Mouse (Mus musculus) MEL (cell line): Measurements from ENCODE around the gene Fut8. TPM values are rescaled to one million over a fixed set of nuclear protein-coding genes. Genes with fewer than 3 reads are reported as not detected.

ENCODE experiments used
- DNase-seq: peaks from one replicate; pipeline ENCODE4 v3.0.0; 2011; ENCODE audit warnings: low read depth, low spot score
- H3K27ac ChIP-seq: 2 replicates; pipeline ENCODE4 v1.5.1; 2012; ENCODE audit warnings: low read depth, mild to moderate bottlenecking, control low read depth, low read length, moderate library complexity; ENCODE audit not compliant: control insufficient read depth
- H3K27me3 ChIP-seq, 2 experiments: fragments of 150-350 bp in 1 of 2; sonication (generic) in 1 of 2; 2 replicates each; pipeline ENCODE4 v1.6.1; 2012; ENCODE audit warnings: low read length in 2 of 2, mild to moderate bottlenecking in 2 of 2, improper control_type of control experiment in 1 of 2, moderate library complexity in 1 of 2; ENCODE audit not compliant: insufficient read depth in 2 of 2, control insufficient read depth in 1 of 2
- H3K36me3 ChIP-seq, 2 experiments: 2 replicates each; pipeline ENCODE4 v1.6.1; 2012 to 2014; ENCODE audit warnings: low read length in 2 of 2, improper control_type of control experiment in 1 of 2, inconsistent platforms in 1 of 2, mild to moderate bottlenecking in 1 of 2; ENCODE audit not compliant: insufficient read depth in 2 of 2, control insufficient read depth in 1 of 2
- H3K4me1 ChIP-seq, 2 experiments: fragments of 150-350 bp in 1 of 2; sonication (generic) in 1 of 2; 2 replicates each; pipeline ENCODE4 v1.6.1; 2012; ENCODE audit warnings: low read length in 2 of 2, improper control_type of control experiment in 1 of 2, mild to moderate bottlenecking in 1 of 2; ENCODE audit not compliant: insufficient read depth in 2 of 2, control insufficient read depth in 1 of 2
- H3K4me3 ChIP-seq, 2 experiments: fragments of 150-350 bp in 1 of 2; sonication (generic) in 1 of 2; 2 replicates each; pipeline ENCODE4 v1.5.1; 2012; ENCODE audit warnings: low read depth in 2 of 2, low read length in 2 of 2, mild to moderate bottlenecking in 2 of 2, moderate library complexity in 2 of 2, control low read depth in 1 of 2, improper control_type of control experiment in 1 of 2; ENCODE audit not compliant: control insufficient read depth in 1 of 2, insufficient read depth in 1 of 2
- H3K79me2 ChIP-seq: 2 replicates; pipeline ENCODE4 v1.6.1; 2012; ENCODE audit warnings: mild to moderate bottlenecking, low read length, moderate library complexity; ENCODE audit not compliant: control insufficient read depth, poor library complexity, insufficient read depth
- H3K9ac ChIP-seq: 2 replicates; pipeline ENCODE4 v1.6.1; 2012; ENCODE audit warnings: low read depth, mild to moderate bottlenecking, control low read depth, low read length, moderate library complexity; ENCODE audit not compliant: control insufficient read depth, poor library complexity, severe bottlenecking
- H3K9me3 ChIP-seq: fragments of 150-350 bp; sonication (generic); replicated peaks from 2 replicates; pipeline ENCODE4 v1.6.1; 2012; ENCODE audit warnings: mild to moderate bottlenecking, low read length, improper control_type of control experiment, moderate library complexity; ENCODE audit not compliant: insufficient read depth
- CHD1 ChIP-seq: IDR thresholded peaks from 2 replicates; pipeline ENCODE4 v1.6.1; 2012; ENCODE audit warnings: low read depth, mild to moderate bottlenecking, inconsistent platforms, low read length, improper control_type of control experiment
- CTCF ChIP-seq, 3 experiments: IDR thresholded peaks in 2 of 3; conservative IDR thresholded peaks in 1 of 3; 2 replicates each; pipeline ENCODE4 v1.5.1; 2011 to 2012; ENCODE audit warnings: low read length in 3 of 3, low read depth in 2 of 3, mild to moderate bottlenecking in 2 of 3, improper control_type of control experiment in 1 of 3, inconsistent platforms in 1 of 3, mixed read lengths in 1 of 3, moderate library complexity in 1 of 3; ENCODE audit not compliant: control insufficient read depth in 1 of 3, insufficient read depth in 1 of 3, poor library complexity in 1 of 3, severe bottlenecking in 1 of 3
- E2F4 ChIP-seq: IDR thresholded peaks from 2 replicates; pipeline ENCODE4 v1.6.1; 2011; ENCODE audit warnings: low read depth, low read length, improper control_type of control experiment, borderline replicate concordance
- EP300 ChIP-seq, 2 experiments: IDR thresholded peaks; 2 replicates each; pipeline ENCODE4 v1.6.1; 2011; ENCODE audit warnings: improper control_type of control experiment in 2 of 2, low read length in 2 of 2, low read depth in 1 of 2, mild to moderate bottlenecking in 1 of 2
- ETS1 ChIP-seq: IDR thresholded peaks from 2 replicates; pipeline ENCODE4 v1.6.1; 2012; ENCODE audit warnings: low read depth, mild to moderate bottlenecking, inconsistent platforms, low read length, improper control_type of control experiment, moderate library complexity
- GATA1 ChIP-seq: IDR thresholded peaks from 2 replicates; pipeline ENCODE4 v1.6.1; 2011; ENCODE audit warnings: low read depth, low read length, improper control_type of control experiment
- HCFC1 ChIP-seq: IDR thresholded peaks from 2 replicates; pipeline ENCODE4 v1.6.1; 2012; ENCODE audit warnings: low read depth, mild to moderate bottlenecking, inconsistent platforms, low read length, improper control_type of control experiment, moderate library complexity
- JUND ChIP-seq: IDR thresholded peaks from 2 replicates; pipeline ENCODE4 v1.6.1; 2011; ENCODE audit warnings: low read depth, mild to moderate bottlenecking, improper control_type of control experiment, low read length
- MAFK ChIP-seq: IDR thresholded peaks from 2 replicates; pipeline ENCODE4 v1.6.1; 2011; ENCODE audit warnings: low read depth, mild to moderate bottlenecking, low read length, improper control_type of control experiment, borderline replicate concordance
- MAX ChIP-seq: IDR thresholded peaks from 2 replicates; pipeline ENCODE4 v1.6.1; 2011; ENCODE audit warnings: low read length, improper control_type of control experiment
- MEF2A ChIP-seq: IDR thresholded peaks from 2 replicates; pipeline ENCODE4 v1.6.1; 2014; ENCODE audit warnings: low read depth, mild to moderate bottlenecking, inconsistent platforms, low read length, improper control_type of control experiment; ENCODE audit not compliant: poor library complexity, insufficient replicate concordance, severe bottlenecking; ENCODE audit errors: extremely low read depth
- MYB ChIP-seq: IDR thresholded peaks from 2 replicates; pipeline ENCODE4 v1.6.1; 2011; ENCODE audit warnings: mild to moderate bottlenecking, low read depth, low read length, improper control_type of control experiment
- MYC ChIP-seq: IDR thresholded peaks from 2 replicates; pipeline ENCODE4 v1.6.1; 2011; ENCODE audit warnings: low read depth, mild to moderate bottlenecking, low read length, improper control_type of control experiment, moderate library complexity
- NELFE ChIP-seq: IDR thresholded peaks from 2 replicates; pipeline ENCODE4 v1.6.1; 2011; ENCODE audit warnings: low read depth, low read length, improper control_type of control experiment
- NRF1 ChIP-seq: IDR thresholded peaks from 2 replicates; pipeline ENCODE4 v1.6.1; 2014; ENCODE audit warnings: low read depth, mild to moderate bottlenecking, inconsistent platforms, low read length, improper control_type of control experiment, moderate library complexity; ENCODE audit not compliant: poor library complexity, insufficient read depth, severe bottlenecking
- POLR2A ChIP-seq, 2 experiments: IDR thresholded peaks; 2 replicates each; pipeline ENCODE4 v1.6.1; 2011 to 2012; ENCODE audit warnings: low read length in 2 of 2, mild to moderate bottlenecking in 2 of 2, control low read depth in 1 of 2, improper control_type of control experiment in 1 of 2, low read depth in 1 of 2, moderate library complexity in 1 of 2; ENCODE audit not compliant: control insufficient read depth in 1 of 2, insufficient read depth in 1 of 2, poor library complexity in 1 of 2
- POLR2AphosphoS5 ChIP-seq: IDR thresholded peaks from 2 replicates; pipeline ENCODE4 v1.6.1; 2012; ENCODE audit warnings: low read depth, borderline replicate concordance, mild to moderate bottlenecking, inconsistent platforms, low read length, moderate library complexity, mixed read lengths
- RAD21 ChIP-seq: IDR thresholded peaks from 2 replicates; pipeline ENCODE4 v1.6.1; 2011; ENCODE audit warnings: mild to moderate bottlenecking, low read depth, low read length, improper control_type of control experiment
- RCOR1 ChIP-seq: IDR thresholded peaks from 2 replicates; pipeline ENCODE4 v1.6.1; 2012; ENCODE audit warnings: low read depth, mild to moderate bottlenecking, inconsistent platforms, low read length, improper control_type of control experiment
- SIN3A ChIP-seq: IDR thresholded peaks from 2 replicates; pipeline ENCODE4 v1.6.1; 2012; ENCODE audit warnings: low read length, improper control_type of control experiment, inconsistent platforms
- SMC3 ChIP-seq: IDR thresholded peaks from 2 replicates; pipeline ENCODE4 v1.6.1; 2011; ENCODE audit warnings: low read depth, low read length, improper control_type of control experiment
- TBP ChIP-seq: IDR thresholded peaks from 2 replicates; pipeline ENCODE4 v1.8.0; 2011; ENCODE audit warnings: low read depth, low read length, improper control_type of control experiment
- TCF12 ChIP-seq: IDR thresholded peaks from 2 replicates; pipeline ENCODE4 v1.6.1; 2014; ENCODE audit warnings: low read depth, mild to moderate bottlenecking, inconsistent platforms, low read length, improper control_type of control experiment, moderate library complexity
- UBTF ChIP-seq: IDR thresholded peaks from 2 replicates; pipeline ENCODE4 v1.6.1; 2012; ENCODE audit warnings: low read depth, mild to moderate bottlenecking, inconsistent platforms, low read length, improper control_type of control experiment, moderate library complexity, borderline replicate concordance; ENCODE audit not compliant: insufficient read depth
- USF1 ChIP-seq: IDR thresholded peaks from 2 replicates; pipeline ENCODE4 v1.6.1; 2014; ENCODE audit warnings: low read depth, mild to moderate bottlenecking, inconsistent platforms, low read length, improper control_type of control experiment, moderate library complexity
- USF2 ChIP-seq, 2 experiments: IDR thresholded peaks; 2 replicates each; pipeline ENCODE4 v1.6.1; 2011 to 2012; ENCODE audit warnings: improper control_type of control experiment in 2 of 2, low read length in 2 of 2, borderline replicate concordance in 1 of 2, inconsistent platforms in 1 of 2, low read depth in 1 of 2, mild to moderate bottlenecking in 1 of 2; ENCODE audit not compliant: insufficient read depth in 1 of 2
- ZC3H11A ChIP-seq: IDR thresholded peaks from 2 replicates; pipeline ENCODE4 v1.6.1; 2012; ENCODE audit warnings: low read depth, mild to moderate bottlenecking, inconsistent platforms, low read length, improper control_type of control experiment
- ZKSCAN1 ChIP-seq: IDR thresholded peaks from 2 replicates; pipeline ENCODE4 v1.6.1; 2012; ENCODE audit warnings: low read depth, mild to moderate bottlenecking, inconsistent platforms, low read length, improper control_type of control experiment, moderate library complexity
- ZMIZ1 ChIP-seq: IDR thresholded peaks from 2 replicates; pipeline ENCODE4 v1.6.1; 2012; ENCODE audit warnings: low read depth, mild to moderate bottlenecking, inconsistent platforms, low read length, improper control_type of control experiment, moderate library complexity
- ZNF384 ChIP-seq: IDR thresholded peaks from 2 replicates; pipeline ENCODE4 v1.6.1; 2012; ENCODE audit warnings: low read depth, mild to moderate bottlenecking, inconsistent platforms, low read length, improper control_type of control experiment
- polyA plus RNA-seq, 2 experiments: library from polyadenylated mRNA; stranded (reverse) in 1 of 2; unstranded in 1 of 2; fragments of >175 nt in 1 of 2; fragments of >200 nt in 1 of 2; gene quantifications; 2 replicates each; pipeline versions ENCODE4 v1.2.1 to v1.2.4; 2012; ENCODE audit warnings: low replicate concordance in 2 of 2, low read depth in 1 of 2; ENCODE audit not compliant: insufficient read length in 2 of 2, insufficient read depth in 1 of 2, missing spikeins in 1 of 2
- total RNA-seq: library from RNA; depleted of rRNA; stranded (reverse); fragments of 300-350 nt; gene quantifications from 2 replicates; pipeline ENCODE4 v1.2.3, GENCODE M21; 2012

Fut8 gene
- total and polyA plus RNA-seq, 3 experiments: 61.3 to 90.0 (median 73.7) TPM

- TF ChIP-seq EP300 (IDR thresholded peaks at IDR 0.05; ENCODE audit: low read depth in 1 of 2, low read length in 2 of 2): peak; percentile 31 to 37; a peak in 2 of 4 replicates
- TF ChIP-seq TCF12: no peak
- no peak for TF ChIP-seq ZMIZ1
- no peak; the same call in 1 of the 2 replicates for TF ChIP-seq ETS1
- TF ChIP-seq POLR2A (IDR thresholded peaks at IDR 0.05; ENCODE audit: control insufficient read depth in 1 of 2, insufficient read depth in 1 of 2, low read depth in 1 of 2, low read length in 2 of 2, poor library complexity in 1 of 2): no peak
- TF ChIP-seq UBTF: no peak
- TF ChIP-seq SIN3A: peak; percentile 68
- no peak for TF ChIP-seq MYC
- peak; percentile 79; the same call in 1 of the 2 replicates for TF ChIP-seq ZKSCAN1
- 0 out of 2 replicates have a peak, but pooled peaks have one; percentile 42 for TF ChIP-seq HCFC1
- peak; percentile 68 for TF ChIP-seq ZC3H11A
- no peak for TF ChIP-seq NELFE
- TF ChIP-seq NRF1: no peak
- peak; percentile 58 for TF ChIP-seq SMC3
These were observed 2.9 kb downstream of the Fut8 start (continued) for GRCm38 (mm10) chr12:77240839-77241238.

GRCm38 (mm10) chr12:77262650-77263049 lies 24.7 kb downstream of the Fut8 start:
- TF ChIP-seq POLR2AphosphoS5 (no peak), ZC3H11A (peak; percentile 65), RAD21 (peak; percentile 71), GATA1 (no peak), TBP (no peak), MYC (no peak), RCOR1 (no peak), CTCF (IDR thresholded peaks at IDR 0.05 in 2 of 3, conservative IDR thresholded peaks at IDR 0.05 in 1 of 3; ENCODE audit: control insufficient read depth in 1 of 3, insufficient read depth in 1 of 3, low read depth in 2 of 3, low read length in 3 of 3, poor library complexity in 1 of 3, severe bottlenecking in 1 of 3) (peak in 2 of 3 experiments; percentile 48 to 66; a peak in 5 of 6 replicates), TCF12 (no peak), USF1 (no peak), NRF1 (no peak), POLR2A (IDR thresholded peaks at IDR 0.05; ENCODE audit: control insufficient read depth in 1 of 2, insufficient read depth in 1 of 2, low read depth in 1 of 2, low read length in 2 of 2, poor library complexity in 1 of 2) (no peak), JUND (no peak), MAX (no peak), E2F4 (no peak), NELFE (no peak), ETS1 (no peak), MAFK (no peak), MEF2A (no peak), UBTF (no peak), MYB (no peak), CHD1 (no peak), ZNF384 (no peak), HCFC1 (no peak), USF2 (IDR thresholded peaks at IDR 0.05; ENCODE audit: borderline replicate concordance in 1 of 2, insufficient read depth in 1 of 2, low read depth in 1 of 2, low read length in 2 of 2) (no peak), SMC3 (peak; percentile 73)
- TF ChIP-seq, all 39 proteins: peak for 4
- Histone ChIP-seq H3K4me3 (no peak overlapping the region), H3K27ac (no peak overlapping the region; the same call in 1 of the 2 replicates)

More at GRCm38 (mm10) chr12:77262650-77263049, 24.7 kb downstream of the Fut8 start:
- Histone ChIP-seq H3K36me3 (peaks cover 0 to 39% of the 10 kb centered on the region in 2 experiments; a peak in 3 of 4 replicates), H3K9me3 (no peaks in the 10 kb centered on the region), H3K79me2 (peaks cover 44% of the 10 kb centered on the region), H3K9ac (no peak overlapping the region), H3K4me1 (peaks cover 10 to 27% of the 10 kb centered on the region in 2 experiments), H3K27me3 (no peaks in the 10 kb centered on the region)
- DNase-seq: peak; percentile 76
